Mouse (Mus musculus) forebrain, embryonic 16.5 days (tissue): ENCODE measurements around the gene Agr2. TPM values are rescaled to one million over a fixed set of nuclear protein-coding genes. Genes with fewer than 3 reads are reported as not detected.

Experiments
- ATAC-seq: fragments of 200-750 bp; cut with Nextera tagmentation; 2 replicates; pipeline ENCODE4 v1.8.0; 2017; ENCODE audit warnings: mild to moderate bottlenecking, moderate library complexity
- H3K27ac ChIP-seq: fragments of 300-500 bp; sonication (generic); 2 replicates; pipeline ENCODE4 v1.5.1; 2014; ENCODE audit warnings: low read length, control low read depth
- H3K27me3 ChIP-seq: fragments of 300-500 bp; sonication (generic); replicated peaks from 2 replicates; pipeline ENCODE4 v1.6.1; 2014; ENCODE audit warnings: low read length; ENCODE audit not compliant: control insufficient read depth, insufficient read depth
- H3K36me3 ChIP-seq: fragments of 300-500 bp; sonication (generic); 2 replicates; pipeline ENCODE4 v1.6.1; 2014; ENCODE audit not compliant: control insufficient read depth, insufficient read depth
- H3K4me1 ChIP-seq: fragments of 300-500 bp; sonication (generic); replicated peaks from 2 replicates; pipeline ENCODE4 v1.6.1; 2014; ENCODE audit warnings: low read length; ENCODE audit not compliant: control insufficient read depth, insufficient read depth
- H3K4me2 ChIP-seq: fragments of 300-500 bp; sonication (generic); 2 replicates; pipeline ENCODE4 v1.6.1; 2014; ENCODE audit warnings: mild to moderate bottlenecking, low read length, control low read depth
- H3K4me3 ChIP-seq: fragments of 300-500 bp; sonication (generic); replicated peaks from 2 replicates; pipeline ENCODE4 v1.5.1; 2014; ENCODE audit warnings: mild to moderate bottlenecking, low read length, control low read depth
- H3K9ac ChIP-seq: fragments of 300-500 bp; sonication (generic); replicated peaks from 2 replicates; pipeline ENCODE4 v1.6.1; 2014; ENCODE audit warnings: low read depth, low read length, control low read depth
- H3K9me3 ChIP-seq: fragments of 300-500 bp; sonication (generic); 2 replicates; pipeline ENCODE4 v1.6.1; 2016; ENCODE audit warnings: low read length; ENCODE audit not compliant: control insufficient read depth
- WGBS: fragments of 180-500 bp; shearing (Covaris S2); extraction: QIAGEN DNeasy Blood & Tissue Kit; methylation state at CpG from one replicate; pipeline ENCODE4 v1.1.7; 2014; 5-methylcytosine and 5-hydroxymethylcytosine counted together
- polyA plus RNA-seq: library from polyadenylated mRNA; unstranded; fragments of >200 nt; fragmentation: Nextera tagmentation; extraction: Ambion mirVana; gene quantifications from 2 replicates; pipeline ENCODE4 v1.2.1, GENCODE M21; 2015

Gene Agr2
- polyA plus RNA-seq, 1 experiment from 2014 or later, result not detected

GRCm38 (mm10) chr12:36032419-36032818 lies 39.7 kb downstream of the Agr2 start:
- Histone ChIP-seq H3K27ac (no peak overlapping the region), H3K4me3 (no peak overlapping the region), H3K27me3 (no peaks in the 10 kb centered on the region), H3K4me1 (no peaks in the 10 kb centered on the region), H3K36me3 (0 out of 2 replicates have a peak, but pooled peaks cover 3% of the 10 kb centered on the region), H3K9ac (no peak overlapping the region), H3K9me3 (peaks cover 10% of the 10 kb centered on the region), H3K4me2 (no peak overlapping the region)
- 69% methylated on average over 4 of the region's 4 CpGs for WGBS
- ATAC-seq, result no peak

- H3K4me3 ChIP-seq, result no peak overlapping the region
- peaks cover 10% of the 10 kb centered on the region for H3K9me3 ChIP-seq
- no peaks in the 10 kb centered on the region for H3K27me3 ChIP-seq
- WGBS, result 96% methylated on average over 6 of the region's 6 CpGs
- no peak for ATAC-seq
- H3K4me1 ChIP-seq, result peaks cover 7% of the 10 kb centered on the region
- no peak overlapping the region for H3K4me2 ChIP-seq
- H3K36me3 ChIP-seq, result 0 out of 2 replicates have a peak, but pooled peaks cover 3% of the 10 kb centered on the region
- no peak overlapping the region for H3K27ac ChIP-seq
- no peak overlapping the region for H3K9ac ChIP-seq
Observed at GRCm38 (mm10) chr12:36035501-36035900, 42.8 kb downstream of the Agr2 start.

DNA sequence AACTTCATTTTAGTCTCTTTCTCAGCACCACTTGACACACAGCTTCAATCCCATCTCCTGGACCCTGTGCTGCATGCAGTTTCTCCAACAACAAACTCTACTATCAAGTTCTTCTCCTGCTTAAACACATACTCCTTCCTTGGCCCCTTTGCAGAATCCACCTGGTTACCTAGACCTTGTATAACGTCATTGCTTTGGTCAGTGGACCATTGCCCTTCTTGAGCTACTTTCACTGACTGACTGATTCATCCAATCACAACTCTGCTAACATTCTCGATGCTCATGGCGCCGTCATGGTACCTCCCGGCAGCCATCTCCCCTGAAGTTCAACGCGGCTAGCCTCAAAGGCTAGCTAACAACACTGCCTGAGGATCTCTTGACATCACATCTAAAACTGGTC lies 43.4 kb downstream of the Agr2 start:
- no peak for ATAC-seq

DNA sequence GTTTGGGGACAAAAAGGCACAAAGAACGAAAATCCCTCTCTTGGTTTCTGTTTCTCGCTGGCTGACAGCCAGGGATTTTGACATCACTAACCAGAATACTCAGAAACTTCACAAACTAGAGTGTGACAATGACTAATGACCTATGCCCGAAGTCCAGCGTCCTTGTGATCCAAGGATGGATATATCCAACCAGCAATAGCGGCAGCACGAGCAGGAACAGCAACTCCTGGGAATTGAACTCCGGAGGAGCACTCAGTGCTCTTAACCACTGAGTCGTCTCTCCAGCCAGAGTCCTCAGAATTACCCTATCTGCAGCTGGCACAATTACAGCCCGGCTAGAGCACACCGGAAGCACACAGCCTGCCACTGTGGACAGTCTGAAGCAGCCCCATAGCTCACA lies 44.1 kb downstream of the Agr2 start:
- H3K4me3 ChIP-seq, result no peak overlapping the region
- no peak overlapping the region for H3K27ac ChIP-seq
- WGBS, result 89% methylated on average over 10 of the region's 10 CpGs
- H3K4me2 ChIP-seq, result no peak overlapping the region
- H3K9ac ChIP-seq, result no peak overlapping the region
- peaks cover 10% of the 10 kb centered on the region for H3K9me3 ChIP-seq
- peaks cover 15% of the 10 kb centered on the region for H3K4me1 ChIP-seq
- ATAC-seq, result no peak
- no peaks in the 10 kb centered on the region for H3K27me3 ChIP-seq
- 0 out of 2 replicates have a peak, but pooled peaks cover 3% of the 10 kb centered on the region for H3K36me3 ChIP-seq

More for the DNA sequence above, 43.4 kb downstream of the Agr2 start:
- H3K4me3 ChIP-seq, result no peak overlapping the region
- H3K9ac ChIP-seq, result no peak overlapping the region
- no peaks in the 10 kb centered on the region for H3K27me3 ChIP-seq
- H3K36me3 ChIP-seq, result 0 out of 2 replicates have a peak, but pooled peaks cover 3% of the 10 kb centered on the region
- H3K9me3 ChIP-seq, result peaks cover 10% of the 10 kb centered on the region
- peaks cover 13% of the 10 kb centered on the region for H3K4me1 ChIP-seq
- no peak overlapping the region for H3K4me2 ChIP-seq
- H3K27ac ChIP-seq, result no peak overlapping the region
- 98% methylated on average over 7 of the region's 7 CpGs for WGBS

DNA sequence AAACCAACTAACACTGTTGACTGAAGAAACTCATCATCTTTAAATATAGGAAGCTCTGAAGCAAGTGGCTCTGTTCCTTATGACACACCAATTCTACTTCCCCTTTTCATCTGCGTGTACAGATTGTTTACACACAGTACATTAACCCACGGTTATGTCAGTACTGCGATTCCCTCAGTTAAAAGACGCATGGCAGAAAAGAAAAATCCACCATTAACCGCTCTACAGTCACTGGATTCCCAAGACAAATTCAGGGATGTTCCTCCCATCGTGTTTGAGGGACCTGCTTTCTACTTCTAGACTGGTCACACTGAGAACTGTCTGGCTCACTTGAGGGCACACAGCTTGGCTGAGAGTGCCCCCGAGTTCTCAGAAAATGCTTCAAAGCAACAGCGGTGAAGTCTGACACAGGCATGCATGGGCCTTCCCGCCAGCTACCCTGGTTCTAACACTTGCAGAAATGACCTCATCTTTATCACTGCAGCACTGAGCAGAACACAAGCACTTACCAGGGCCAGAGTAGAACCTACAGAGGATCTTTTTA lies 46.9 kb downstream of the Agr2 start:
- H3K4me3 ChIP-seq, result peak overlapping the region; percentile 27
- peaks cover 15% of the 10 kb centered on the region for H3K4me1 ChIP-seq
- H3K27ac ChIP-seq, result no peak overlapping the region
- WGBS, result 70% methylated on average over 9 of the region's 9 CpGs
- peaks cover 7% of the 10 kb centered on the region; the same call in 1 of the 2 replicates for H3K9me3 ChIP-seq
- ATAC-seq, result no peak
- no peaks in the 10 kb centered on the region for H3K27me3 ChIP-seq
- H3K4me2 ChIP-seq, result peak overlapping the region; percentile 44
- H3K9ac ChIP-seq, result no peak overlapping the region
- H3K36me3 ChIP-seq, result no peaks in the 10 kb centered on the region

- H3K9ac ChIP-seq, result peak overlapping the region; percentile 42; the same call in 1 of the 2 replicates
- no peaks in the 10 kb centered on the region for H3K36me3 ChIP-seq
- no peaks in the 10 kb centered on the region for H3K27me3 ChIP-seq
- 45% methylated on average over 10 of the region's 10 CpGs for WGBS
- H3K4me2 ChIP-seq, result peak overlapping the region; percentile 77
- no peak for ATAC-seq
- H3K4me3 ChIP-seq, result peak overlapping the region; percentile 73
- H3K4me1 ChIP-seq, result peaks cover 15% of the 10 kb centered on the region
- H3K27ac ChIP-seq, result no peak overlapping the region
- H3K9me3 ChIP-seq, result peaks cover 5% of the 10 kb centered on the region; the same call in 1 of the 2 replicates
Observed at GRCm38 (mm10) chr12:36040571-36041280, 48.0 kb downstream of the Agr2 start.

DNA sequence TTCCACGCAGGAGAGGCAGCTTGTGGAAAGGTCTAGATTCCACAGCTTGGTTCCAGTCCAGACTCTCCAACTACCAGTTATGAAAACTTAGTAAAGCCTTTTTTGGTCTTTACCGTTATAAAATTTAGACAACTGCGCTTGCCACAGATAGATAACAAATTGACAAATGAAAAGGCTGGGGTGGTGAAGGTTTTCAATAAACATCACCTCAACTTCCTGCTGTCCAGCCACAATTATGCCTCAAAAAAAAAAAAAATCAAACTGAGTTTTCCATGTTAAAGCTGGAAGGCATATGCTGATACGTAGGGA lies 48.5 kb downstream of the Agr2 start:
- no peak for ATAC-seq
- Histone ChIP-seq H3K4me1 (peaks cover 15% of the 10 kb centered on the region), H3K36me3 (no peaks in the 10 kb centered on the region), H3K27me3 (no peaks in the 10 kb centered on the region), H3K9me3 (peaks cover 1% of the 10 kb centered on the region; the same call in 1 of the 2 replicates), H3K4me3 (peak overlapping the region; percentile 73), H3K4me2 (peak overlapping the region; percentile 77), H3K27ac (no peak overlapping the region), H3K9ac (peak overlapping the region; percentile 100)
- 28% methylated on average over 4 of the region's 4 CpGs for WGBS

GRCm38 (mm10) chr12:36041703-36042347 lies 49.1 kb downstream of the Agr2 start:
- Histone ChIP-seq H3K9me3 (no peaks in the 10 kb centered on the region), H3K4me3 (peak overlapping the region; percentile 73), H3K9ac (peak overlapping the region; percentile 100), H3K27me3 (no peaks in the 10 kb centered on the region), H3K36me3 (no peaks in the 10 kb centered on the region), H3K27ac (peak overlapping the region; percentile 93), H3K4me2 (peak overlapping the region; percentile 77), H3K4me1 (peaks cover 15% of the 10 kb centered on the region)
- peak; percentile 79 for ATAC-seq
- under 1% methylated on average over 50 of the region's 50 CpGs for WGBS

- WGBS, result 0% methylated on average over 35 of the region's 35 CpGs
Observed at GRCm38 (mm10) chr12:36042348-36042778, 49.7 kb downstream of the Agr2 start, which contains the start of gene Tspan13. Tspan13 (minus strand) TSS chr12:36042500.

More at GRCm38 (mm10) chr12:36042348-36042778, 49.7 kb downstream of the Agr2 start, which contains the start of gene Tspan13:
- no peaks in the 10 kb centered on the region for H3K9me3 ChIP-seq
- no peaks in the 10 kb centered on the region for H3K36me3 ChIP-seq
- H3K4me1 ChIP-seq, result peaks cover 15% of the 10 kb centered on the region
- H3K9ac ChIP-seq, result peak within 1 kb of the TSS; percentile 100
- H3K27ac ChIP-seq, result peak within 1 kb of the TSS; percentile 93
- ATAC-seq, result peak; percentile 98
- no peaks in the 10 kb centered on the region for H3K27me3 ChIP-seq
- peak within 1 kb of the TSS; percentile 77 for H3K4me2 ChIP-seq
- H3K4me3 ChIP-seq, result peak within 1 kb of the TSS; percentile 73
